Mouse (Mus musculus): ENCODE measurements around the gene Tmx2.
"Not testable (repeated sequence)": the region's sequence is repeated elsewhere in the genome, so short reads cannot be mapped to it uniquely, and the experiment has no call there.

Tmx2 gene

GRCm38 (mm10) chr2:84679016-84679415 is at the start of gene Tmx2:
Tmx2 (minus strand) TSS chr2:84679140.
- in situ Hi-C loops (cut with MboI, MseI), result loop anchor here in 1 of 2 experiments (5.0 to 25.0 kb wide), 4 partner anchors 33 to 1017 kb away; partner anchors contain the start of gene Tnks1bp1

- in situ Hi-C loops (cut with MboI, MseI), result not testable (repeated sequence)
Measured at GRCm38 (mm10) chr2:84728191-84728590, 49.3 kb upstream of the Tmx2 start.

GRCm38 (mm10) chr2:84727172-84727858 is 48.4 kb upstream of the Tmx2 start, which contains the start of gene Clp1:
Clp1 (minus strand) TSS chr2:84727350.
- in situ Hi-C loops (cut with MboI, MseI), result no loop called here

GRCm38 (mm10) chr2:84726716-84727115 is 47.8 kb upstream of the Tmx2 start:
- in situ Hi-C loops (cut with MboI, MseI), result no loop called here

- in situ Hi-C loops (cut with MboI, MseI), result no loop called here
Measured at GRCm38 (mm10) chr2:84725770-84726169, 46.8 kb upstream of the Tmx2 start.

GRCm38 (mm10) chr2:84723856-84724255 is 44.9 kb upstream of the Tmx2 start:
- in situ Hi-C loops (cut with MboI, MseI), result no loop called here

- in situ Hi-C loops (cut with MboI, MseI), result no loop called here
Measured at GRCm38 (mm10) chr2:84721182-84721581, 42.2 kb upstream of the Tmx2 start.

GRCm38 (mm10) chr2:84720718-84721117 is 41.8 kb upstream of the Tmx2 start:
- in situ Hi-C loops (cut with MboI, MseI), result no loop called here

- in situ Hi-C loops (cut with MboI, MseI), result no loop called here
Measured at GRCm38 (mm10) chr2:84717357-84717756, 38.4 kb upstream of the Tmx2 start.

- in situ Hi-C loops (cut with MboI, MseI), result no loop called here
Measured at GRCm38 (mm10) chr2:84716423-84717355, 37.7 kb upstream of the Tmx2 start.

GRCm38 (mm10) chr2:84715562-84716361 is 36.8 kb upstream of the Tmx2 start:
- in situ Hi-C loops (cut with MboI, MseI), result no loop called here

- in situ Hi-C loops (cut with MboI, MseI), result loop anchor here in 1 of 2 experiments (5.0 kb wide), 1 partner anchor 38 kb away; the partner anchor contains the start of genes Gm28635, Med19 and Tmx2
Measured at GRCm38 (mm10) chr2:84714811-84715561, 36.0 kb upstream of the Tmx2 start, which contains the start of gene Zdhhc5. Zdhhc5 (minus strand) TSS chr2:84715180.

- in situ Hi-C loops (cut with MboI, MseI), result loop anchor here in 1 of 2 experiments (5.0 kb wide), 1 partner anchor 37 kb away; the partner anchor contains the start of genes Gm28635, Med19 and Tmx2
Measured at GRCm38 (mm10) chr2:84714422-84714810, 35.5 kb upstream of the Tmx2 start.

GRCm38 (mm10) chr2:84711898-84712297 is 33.0 kb upstream of the Tmx2 start:
- in situ Hi-C loops (cut with MboI, MseI), result loop anchor here in 1 of 2 experiments (5.0 kb wide), 1 partner anchor 35 kb away; the partner anchor contains the start of genes Gm28635, Med19 and Tmx2

- in situ Hi-C loops (cut with MboI, MseI), result no loop called here
Measured at GRCm38 (mm10) chr2:84707523-84707922, 28.6 kb upstream of the Tmx2 start.

- in situ Hi-C loops (cut with MboI, MseI), result no loop called here
Measured at GRCm38 (mm10) chr2:84705295-84705694, 26.4 kb upstream of the Tmx2 start.

- in situ Hi-C loops (cut with MboI, MseI), result no loop called here
Measured at GRCm38 (mm10) chr2:84704329-84704728, 25.4 kb upstream of the Tmx2 start.

GRCm38 (mm10) chr2:84703497-84703896 is 24.6 kb upstream of the Tmx2 start:
- in situ Hi-C loops (cut with MboI, MseI), result no loop called here

GRCm38 (mm10) chr2:84695007-84695695 is 16.2 kb upstream of the Tmx2 start:
- in situ Hi-C loops (cut with MboI, MseI), result loop anchor here in 1 of 2 experiments (25.0 kb wide), 2 partner anchors 908 to 1033 kb away; no protein-coding TSS in a partner anchor

GRCm38 (mm10) chr2:84690050-84690449 is 11.1 kb upstream of the Tmx2 start:
- in situ Hi-C loops (cut with MboI, MseI), result loop anchor here in 1 of 2 experiments (25.0 kb wide), 2 partner anchors 903 to 1028 kb away; no protein-coding TSS in a partner anchor

Data from T-helper 17 cell (primary cell).